Mouse (Mus musculus) MEL (cell line): Measurements from ENCODE around the gene Slc25a33. TPM values are rescaled to one million over a fixed set of nuclear protein-coding genes. Genes with fewer than 3 reads are reported as not detected.

ENCODE experiments used
- DNase-seq: peaks from one replicate; pipeline ENCODE4 v3.0.0; 2011; ENCODE audit warnings: low read depth, low spot score
- H3K27ac ChIP-seq: 2 replicates; pipeline ENCODE4 v1.5.1; 2012; ENCODE audit warnings: low read depth, mild to moderate bottlenecking, control low read depth, low read length, moderate library complexity; ENCODE audit not compliant: control insufficient read depth
- H3K27me3 ChIP-seq, 2 experiments: fragments of 150-350 bp in 1 of 2; sonication (generic) in 1 of 2; 2 replicates each; pipeline ENCODE4 v1.6.1; 2012; ENCODE audit warnings: low read length in 2 of 2, mild to moderate bottlenecking in 2 of 2, improper control_type of control experiment in 1 of 2, moderate library complexity in 1 of 2; ENCODE audit not compliant: insufficient read depth in 2 of 2, control insufficient read depth in 1 of 2
- H3K36me3 ChIP-seq, 2 experiments: 2 replicates each; pipeline ENCODE4 v1.6.1; 2012 to 2014; ENCODE audit warnings: low read length in 2 of 2, improper control_type of control experiment in 1 of 2, inconsistent platforms in 1 of 2, mild to moderate bottlenecking in 1 of 2; ENCODE audit not compliant: insufficient read depth in 2 of 2, control insufficient read depth in 1 of 2
- H3K4me1 ChIP-seq, 2 experiments: fragments of 150-350 bp in 1 of 2; sonication (generic) in 1 of 2; 2 replicates each; pipeline ENCODE4 v1.6.1; 2012; ENCODE audit warnings: low read length in 2 of 2, improper control_type of control experiment in 1 of 2, mild to moderate bottlenecking in 1 of 2; ENCODE audit not compliant: insufficient read depth in 2 of 2, control insufficient read depth in 1 of 2
- H3K4me3 ChIP-seq, 2 experiments: fragments of 150-350 bp in 1 of 2; sonication (generic) in 1 of 2; 2 replicates each; pipeline ENCODE4 v1.5.1; 2012; ENCODE audit warnings: low read depth in 2 of 2, low read length in 2 of 2, mild to moderate bottlenecking in 2 of 2, moderate library complexity in 2 of 2, control low read depth in 1 of 2, improper control_type of control experiment in 1 of 2; ENCODE audit not compliant: control insufficient read depth in 1 of 2, insufficient read depth in 1 of 2
- H3K79me2 ChIP-seq: 2 replicates; pipeline ENCODE4 v1.6.1; 2012; ENCODE audit warnings: mild to moderate bottlenecking, low read length, moderate library complexity; ENCODE audit not compliant: control insufficient read depth, poor library complexity, insufficient read depth
- H3K9ac ChIP-seq: 2 replicates; pipeline ENCODE4 v1.6.1; 2012; ENCODE audit warnings: low read depth, mild to moderate bottlenecking, control low read depth, low read length, moderate library complexity; ENCODE audit not compliant: control insufficient read depth, poor library complexity, severe bottlenecking
- H3K9me3 ChIP-seq: fragments of 150-350 bp; sonication (generic); replicated peaks from 2 replicates; pipeline ENCODE4 v1.6.1; 2012; ENCODE audit warnings: mild to moderate bottlenecking, low read length, improper control_type of control experiment, moderate library complexity; ENCODE audit not compliant: insufficient read depth
- CHD1 ChIP-seq: IDR thresholded peaks from 2 replicates; pipeline ENCODE4 v1.6.1; 2012; ENCODE audit warnings: low read depth, mild to moderate bottlenecking, inconsistent platforms, low read length, improper control_type of control experiment
- CHD2 ChIP-seq: IDR thresholded peaks from 2 replicates; pipeline ENCODE4 v1.6.1; 2011; ENCODE audit warnings: low read length, improper control_type of control experiment
- E2F4 ChIP-seq: IDR thresholded peaks from 2 replicates; pipeline ENCODE4 v1.6.1; 2011; ENCODE audit warnings: low read depth, low read length, improper control_type of control experiment, borderline replicate concordance
- EP300 ChIP-seq, 2 experiments: IDR thresholded peaks; 2 replicates each; pipeline ENCODE4 v1.6.1; 2011; ENCODE audit warnings: improper control_type of control experiment in 2 of 2, low read length in 2 of 2, low read depth in 1 of 2, mild to moderate bottlenecking in 1 of 2
- ETS1 ChIP-seq: IDR thresholded peaks from 2 replicates; pipeline ENCODE4 v1.6.1; 2012; ENCODE audit warnings: low read depth, mild to moderate bottlenecking, inconsistent platforms, low read length, improper control_type of control experiment, moderate library complexity
- GABPA ChIP-seq: IDR thresholded peaks from 2 replicates; pipeline ENCODE4 v1.6.1; 2012; ENCODE audit warnings: low read depth, mild to moderate bottlenecking, inconsistent platforms, low read length, improper control_type of control experiment, moderate library complexity
- GATA1 ChIP-seq: IDR thresholded peaks from 2 replicates; pipeline ENCODE4 v1.6.1; 2011; ENCODE audit warnings: low read depth, low read length, improper control_type of control experiment
- HCFC1 ChIP-seq: IDR thresholded peaks from 2 replicates; pipeline ENCODE4 v1.6.1; 2012; ENCODE audit warnings: low read depth, mild to moderate bottlenecking, inconsistent platforms, low read length, improper control_type of control experiment, moderate library complexity
- KAT2A ChIP-seq: conservative IDR thresholded peaks from 2 replicates; pipeline ENCODE4 v1.6.1; 2012; ENCODE audit warnings: low read depth, low read length, improper control_type of control experiment, inconsistent platforms
- MAFK ChIP-seq: IDR thresholded peaks from 2 replicates; pipeline ENCODE4 v1.6.1; 2011; ENCODE audit warnings: low read depth, mild to moderate bottlenecking, low read length, improper control_type of control experiment, borderline replicate concordance
- MEF2A ChIP-seq: IDR thresholded peaks from 2 replicates; pipeline ENCODE4 v1.6.1; 2014; ENCODE audit warnings: low read depth, mild to moderate bottlenecking, inconsistent platforms, low read length, improper control_type of control experiment; ENCODE audit not compliant: poor library complexity, insufficient replicate concordance, severe bottlenecking; ENCODE audit errors: extremely low read depth
- MXI1 ChIP-seq: IDR thresholded peaks from 2 replicates; pipeline ENCODE4 v1.6.1; 2011; ENCODE audit warnings: mild to moderate bottlenecking, low read depth, low read length, improper control_type of control experiment
- MYC ChIP-seq: IDR thresholded peaks from 2 replicates; pipeline ENCODE4 v1.6.1; 2011; ENCODE audit warnings: low read depth, mild to moderate bottlenecking, low read length, improper control_type of control experiment, moderate library complexity
- POLR2A ChIP-seq, 2 experiments: IDR thresholded peaks; 2 replicates each; pipeline ENCODE4 v1.6.1; 2011 to 2012; ENCODE audit warnings: low read length in 2 of 2, mild to moderate bottlenecking in 2 of 2, control low read depth in 1 of 2, improper control_type of control experiment in 1 of 2, low read depth in 1 of 2, moderate library complexity in 1 of 2; ENCODE audit not compliant: control insufficient read depth in 1 of 2, insufficient read depth in 1 of 2, poor library complexity in 1 of 2
- POLR2AphosphoS5 ChIP-seq: IDR thresholded peaks from 2 replicates; pipeline ENCODE4 v1.6.1; 2012; ENCODE audit warnings: low read depth, borderline replicate concordance, mild to moderate bottlenecking, inconsistent platforms, low read length, moderate library complexity, mixed read lengths
- RAD21 ChIP-seq: IDR thresholded peaks from 2 replicates; pipeline ENCODE4 v1.6.1; 2011; ENCODE audit warnings: mild to moderate bottlenecking, low read depth, low read length, improper control_type of control experiment
- RCOR1 ChIP-seq: IDR thresholded peaks from 2 replicates; pipeline ENCODE4 v1.6.1; 2012; ENCODE audit warnings: low read depth, mild to moderate bottlenecking, inconsistent platforms, low read length, improper control_type of control experiment
- SMC3 ChIP-seq: IDR thresholded peaks from 2 replicates; pipeline ENCODE4 v1.6.1; 2011; ENCODE audit warnings: low read depth, low read length, improper control_type of control experiment
- TAL1 ChIP-seq: IDR thresholded peaks from 2 replicates; pipeline ENCODE4 v1.6.1; 2012; ENCODE audit warnings: mild to moderate bottlenecking, inconsistent platforms, low read length, moderate library complexity, mixed read lengths
- TCF12 ChIP-seq: IDR thresholded peaks from 2 replicates; pipeline ENCODE4 v1.6.1; 2014; ENCODE audit warnings: low read depth, mild to moderate bottlenecking, inconsistent platforms, low read length, improper control_type of control experiment, moderate library complexity
- ZC3H11A ChIP-seq: IDR thresholded peaks from 2 replicates; pipeline ENCODE4 v1.6.1; 2012; ENCODE audit warnings: low read depth, mild to moderate bottlenecking, inconsistent platforms, low read length, improper control_type of control experiment
- ZKSCAN1 ChIP-seq: IDR thresholded peaks from 2 replicates; pipeline ENCODE4 v1.6.1; 2012; ENCODE audit warnings: low read depth, mild to moderate bottlenecking, inconsistent platforms, low read length, improper control_type of control experiment, moderate library complexity
- ZMIZ1 ChIP-seq: IDR thresholded peaks from 2 replicates; pipeline ENCODE4 v1.6.1; 2012; ENCODE audit warnings: low read depth, mild to moderate bottlenecking, inconsistent platforms, low read length, improper control_type of control experiment, moderate library complexity
- polyA plus RNA-seq, 2 experiments: library from polyadenylated mRNA; stranded (reverse) in 1 of 2; unstranded in 1 of 2; fragments of >175 nt in 1 of 2; fragments of >200 nt in 1 of 2; gene quantifications; 2 replicates each; pipeline versions ENCODE4 v1.2.1 to v1.2.4; 2012; ENCODE audit warnings: low replicate concordance in 2 of 2, low read depth in 1 of 2; ENCODE audit not compliant: insufficient read length in 2 of 2, insufficient read depth in 1 of 2, missing spikeins in 1 of 2
- total RNA-seq: library from RNA; depleted of rRNA; stranded (reverse); fragments of 300-350 nt; gene quantifications from 2 replicates; pipeline ENCODE4 v1.2.3, GENCODE M21; 2012

The Slc25a33 gene
- total and polyA plus RNA-seq, 3 experiments = 20.6 to 103 (median 24.8) TPM

DNA sequence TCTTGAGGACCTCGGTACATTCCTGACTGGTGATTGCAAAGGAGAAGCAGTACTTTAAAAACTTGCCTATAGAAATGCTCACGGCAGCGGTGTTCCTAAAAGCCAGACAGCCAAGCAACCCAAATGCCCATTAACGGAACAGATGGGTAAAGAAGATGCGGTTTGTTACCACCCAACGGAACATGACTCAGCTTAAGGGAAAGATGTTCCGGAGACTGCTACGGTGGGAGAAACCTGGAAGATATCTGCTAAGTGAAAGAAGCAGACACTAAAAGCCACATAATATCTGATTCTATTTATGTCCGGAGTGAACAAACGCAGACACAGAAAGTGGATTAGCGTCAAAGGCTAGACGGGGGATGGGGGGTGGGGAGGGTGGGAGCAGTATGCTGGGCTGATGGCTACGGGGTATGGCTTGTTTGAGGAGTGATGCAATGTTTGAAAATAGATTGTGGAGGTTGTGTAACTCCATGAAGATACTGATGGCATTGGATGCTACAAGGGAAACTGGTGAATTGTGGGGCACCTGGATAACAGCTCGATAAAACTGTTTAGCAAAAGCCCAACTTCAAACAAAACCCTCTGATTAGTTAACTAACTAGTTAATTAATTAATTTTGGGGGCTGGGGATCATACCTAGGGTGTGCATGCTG lies 22.6 kb upstream of the Slc25a33 start (continued):
- TF ChIP-seq ETS1 (peak; percentile 98), RAD21 (no peak), HCFC1 (peak; percentile 69), ZMIZ1 (peak; percentile 65; the same call in 1 of the 2 replicates)

DNA sequence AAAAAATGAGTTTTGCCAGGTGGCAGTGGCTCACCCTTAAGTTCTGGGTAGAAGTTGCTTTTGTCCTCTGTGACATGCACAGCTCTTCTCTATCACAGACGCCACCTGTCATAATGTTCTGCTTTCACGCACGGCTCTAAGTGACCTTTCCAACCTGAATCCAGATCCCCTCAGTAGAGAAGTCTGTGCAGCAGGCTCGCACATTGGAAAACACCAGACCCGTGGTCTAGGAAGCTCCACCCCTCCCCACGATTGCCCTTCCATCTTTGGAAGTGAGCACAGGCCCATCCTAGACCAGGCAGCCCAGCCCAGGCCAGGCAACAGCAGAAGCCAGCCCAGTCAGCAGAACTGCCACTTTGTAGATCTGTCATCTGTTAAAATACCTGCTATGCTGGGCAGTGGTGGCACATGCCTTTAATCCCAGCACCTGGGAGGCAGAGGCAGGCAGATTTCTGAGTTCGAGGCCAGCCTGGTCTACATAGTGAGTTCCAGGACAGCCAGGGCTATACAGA lies 20.9 kb upstream of the Slc25a33 start:
- Histone ChIP-seq H3K27me3 (no peaks in the 10 kb centered on the region), H3K27ac (peak overlapping the region; percentile 16; the same call in 1 of the 2 replicates), H3K36me3 (peaks cover 0 to 37% of the 10 kb centered on the region in 2 experiments; a peak in 2 of 4 replicates), H3K4me3 (no peak overlapping the region), H3K4me1 (peaks cover 27 to 54% of the 10 kb centered on the region in 2 experiments), H3K9ac (no peak overlapping the region), H3K9me3 (no peaks in the 10 kb centered on the region), H3K79me2 (no peaks in the 10 kb centered on the region)
- TF ChIP-seq ZMIZ1 (no peak), MAFK (no peak), CHD2 (no peak), POLR2A (IDR thresholded peaks at IDR 0.05; ENCODE audit: control insufficient read depth in 1 of 2, insufficient read depth in 1 of 2, low read depth in 1 of 2, low read length in 2 of 2, poor library complexity in 1 of 2) (no peak), MEF2A (no peak), SMC3 (no peak), CHD1 (no peak), POLR2AphosphoS5 (no peak), ZKSCAN1 (no peak), EP300 (IDR thresholded peaks at IDR 0.05; ENCODE audit: low read depth in 1 of 2, low read length in 2 of 2) (no peak), GATA1 (no peak), MXI1 (no peak), MYC (no peak), ZC3H11A (no peak)
- DNase-seq = no peak

- H3K36me3 ChIP-seq = peaks cover 0 to 41% of the 10 kb centered on the region in 2 experiments; a peak in 2 of 4 replicates
- H3K9me3 ChIP-seq = no peaks in the 10 kb centered on the region
- no peak overlapping the region for H3K4me3 ChIP-seq
- H3K27ac ChIP-seq = no peak overlapping the region
- TF ChIP-seq E2F4 (no peak), CHD2 (no peak), KAT2A (no peak), RCOR1 (no peak), HCFC1 (no peak), TAL1 (no peak), RAD21 (no peak), GABPA (no peak), TCF12 (no peak), MEF2A (no peak), CHD1 (no peak), EP300 (IDR thresholded peaks at IDR 0.05; ENCODE audit: low read depth in 1 of 2, low read length in 2 of 2) (no peak)
- TF ChIP-seq, all 39 proteins: peak for 0
- peaks cover 27 to 61% of the 10 kb centered on the region in 2 experiments for H3K4me1 ChIP-seq
- no peak overlapping the region for H3K9ac ChIP-seq
- no peaks in the 10 kb centered on the region for H3K27me3 ChIP-seq
- DNase-seq = no peak
- no peaks in the 10 kb centered on the region for H3K79me2 ChIP-seq
Observed at GRCm38 (mm10) chr4:149794010-149794338, 19.9 kb upstream of the Slc25a33 start.
